Comparison of ENCODE assay signal across 22 mouse cellular contexts in genomic region chr7:110096332-110096731, GRCm38 (mm10). TPM values are rescaled to one million over a fixed set of nuclear protein-coding genes. Genes with fewer than 3 reads are reported as not detected.
DNase-seq lines count a peak whose midpoint lies in the region; ATAC-seq and TF ChIP-seq lines count a peak whose summit lies in the region.
"Had no signal": no experiment of that assay in that cellular context is flagged by ENCODE, and none has a peak within 500 bp of the region (broad histone marks: within the 10 kb centered on the region; RNA-seq: fewer than 3 reads in every experiment).

No protein-coding gene starts in this region.

- no peak for TF ChIP-seq POLR2A in heart, adult 2 months (IDR thresholded peaks at IDR 0.05; ENCODE audit: insufficient read depth, low read depth, low read length)
- no peak for TF ChIP-seq POLR2A in thymus, adult 2 months (IDR thresholded peaks at IDR 0.05; ENCODE audit: control insufficient read depth, extremely low read depth, insufficient read depth, low read length, poor library complexity)

- H3K9me3 ChIP-seq in lung, embryonic 16.5 days (ENCODE audit: control insufficient read depth, low read length), result no peaks in the 10 kb centered on the region
- no peaks in the 10 kb centered on the region for H3K9me3 ChIP-seq in liver, embryonic 15.5 days (replicated peaks)
- H3K9me3 ChIP-seq: embryonic facial prominence, embryonic 15.5 days; forebrain, embryonic 10.5 days; heart, embryonic 10.5 days; hindbrain, embryonic 13.5 days; limb, embryonic 10.5 days; midbrain, embryonic 12.5 days had no signal

- WGBS in heart, adult 2 months, result 76% methylated on average over 4 of the region's 4 CpGs
- WGBS in lung, embryonic 16.5 days, result 63% methylated on average over 4 of the region's 4 CpGs
- whole genome bisulfite sequencing in liver, embryonic 15.5 days (ENCODE audit: insufficient replicate concordance), result 46% methylated on average over 4 of the region's 4 CpGs
- 90% methylated on average over 4 of the region's 4 CpGs for WGBS in thymus, adult 2 months

- no peak overlapping the region for H3K4me3 ChIP-seq in heart, adult 2 months
- no peak overlapping the region for H3K4me3 ChIP-seq in lung, embryonic 16.5 days (ENCODE audit: low read length)
- no peak overlapping the region for H3K4me3 ChIP-seq in liver, embryonic 15.5 days (replicated peaks)
- H3K4me3 ChIP-seq in thymus, adult 2 months (ENCODE audit: control insufficient read depth, insufficient read depth, low read length), result no peak overlapping the region
- H3K4me3 ChIP-seq: embryonic facial prominence, embryonic 15.5 days; forebrain, embryonic 10.5 days; heart, embryonic 10.5 days; hindbrain, embryonic 13.5 days; limb, embryonic 10.5 days; midbrain, embryonic 12.5 days had no signal

- peaks cover 2% of the 10 kb centered on the region; the same call in 1 of the 2 replicates for H3K4me1 ChIP-seq in heart, adult 2 months (ENCODE audit: control insufficient read depth, insufficient read depth, low read length)
- H3K4me1 ChIP-seq in lung, embryonic 16.5 days (replicated peaks; ENCODE audit: control insufficient read depth, insufficient read depth, low read length), result no peaks in the 10 kb centered on the region; the same call in 1 of the 2 replicates
- H3K4me1 ChIP-seq in liver, embryonic 15.5 days (replicated peaks), result peaks cover 21% of the 10 kb centered on the region
- H3K4me1 ChIP-seq in thymus, adult 2 months (replicated peaks; ENCODE audit: control insufficient read depth, insufficient read depth, low read length), result no peaks in the 10 kb centered on the region
- H3K4me1 ChIP-seq: midbrain, embryonic 12.5 days had no signal

- TF ChIP-seq EP300 in heart, adult 2 months (IDR thresholded peaks at IDR 0.05; ENCODE audit: insufficient read depth, low read depth, low read length), result no peak

- ATAC-seq in lung, embryonic 16.5 days (ENCODE audit: low read depth), result no peak; the same call in 1 of the 2 replicates
- no peak for ATAC-seq in liver, embryonic 15.5 days (ENCODE audit: insufficient read depth)

- 0 out of 2 replicates have a peak, but pooled peaks have one; percentile 25 for TF ChIP-seq CTCF in heart, adult 2 months (IDR thresholded peaks at IDR 0.05)
- no peak for TF ChIP-seq CTCF in thymus, adult 2 months (IDR thresholded peaks at IDR 0.05; ENCODE audit: borderline replicate concordance, control insufficient read depth, extremely low read depth, insufficient read depth, low read length, poor library complexity)

- DNase-seq in heart, adult 2 months, result no peak
- DNase-seq in heart, postnatal 25 days (ENCODE audit: low spot score), result no peak
- DNase-seq in lung, postnatal 36 days, result no peak
- no peak for DNase-seq in cerebellum, postnatal 10 days
- DNase-seq in heart, adult 11 months, result no peak
- DNase-seq in thymus, adult 2 months, result no peak
- DNase-seq: adrenal gland, postnatal 25 days; cerebellum, adult 8-10 months; gastrocnemius, postnatal 25 days; heart, postnatal 10 days; lung, postnatal 10 days; right cerebral cortex, postnatal 14 days; thymus, postnatal 25 days had no signal

- no peaks in the 10 kb centered on the region for H3K79me2 ChIP-seq in heart, adult 2 months (replicated peaks; ENCODE audit: control insufficient read depth, insufficient read depth, low read length)

- intact Hi-C loops in heart, adult 2 months (cut with DNase I), result no loop called here
- intact Hi-C loops in heart, postnatal 25 days (cut with DNase I), result loop anchor here (1.0 kb wide), 1 partner anchor 68 kb away; no protein-coding TSS in a partner anchor

- H3K36me3 ChIP-seq in heart, adult 2 months (ENCODE audit: control insufficient read depth, insufficient read depth, low read length), result peaks cover 3% of the 10 kb centered on the region
- peaks cover 26% of the 10 kb centered on the region for H3K36me3 ChIP-seq in lung, embryonic 16.5 days (ENCODE audit: control insufficient read depth, insufficient read depth, low read length)
- peaks cover 59% of the 10 kb centered on the region for H3K36me3 ChIP-seq in liver, embryonic 15.5 days (replicated peaks)
- peaks cover 48% of the 10 kb centered on the region for H3K36me3 ChIP-seq in thymus, adult 2 months (ENCODE audit: control insufficient read depth, insufficient read depth, low read length)

- no peak overlapping the region for H3K27ac ChIP-seq in heart, adult 2 months
- H3K27ac ChIP-seq in lung, embryonic 16.5 days (ENCODE audit: low read length), result peak overlapping the region; percentile 70
- H3K27ac ChIP-seq in liver, embryonic 15.5 days (replicated peaks), result 0 out of 2 replicates have a peak overlapping the region, but pooled peaks have one; percentile 0
- H3K27ac ChIP-seq in thymus, adult 2 months (ENCODE audit: control insufficient read depth, insufficient read depth, low read length), result no peak overlapping the region
- H3K27ac ChIP-seq: embryonic facial prominence, embryonic 15.5 days; forebrain, embryonic 10.5 days; heart, embryonic 10.5 days; hindbrain, embryonic 13.5 days; limb, embryonic 10.5 days; midbrain, embryonic 12.5 days had no signal

- no peak overlapping the region for H3K4me2 ChIP-seq in lung, embryonic 16.5 days (ENCODE audit: low read depth, low read length)
- H3K4me2 ChIP-seq in liver, embryonic 15.5 days, result no peak overlapping the region
- H3K4me2 ChIP-seq: embryonic facial prominence, embryonic 15.5 days; hindbrain, embryonic 13.5 days; midbrain, embryonic 12.5 days had no signal

- no peak overlapping the region for H3K9ac ChIP-seq in heart, adult 2 months (ENCODE audit: low read depth, low read length)
- no peak overlapping the region for H3K9ac ChIP-seq in lung, embryonic 16.5 days (ENCODE audit: low read length)
- H3K9ac ChIP-seq in liver, embryonic 15.5 days, result no peak overlapping the region
- H3K9ac ChIP-seq: embryonic facial prominence, embryonic 15.5 days; hindbrain, embryonic 13.5 days; midbrain, embryonic 12.5 days had no signal

- no peaks in the 10 kb centered on the region for H3K27me3 ChIP-seq in heart, adult 2 months (ENCODE audit: control insufficient read depth, insufficient read depth, low read length)
- H3K27me3 ChIP-seq in lung, embryonic 16.5 days (ENCODE audit: control insufficient read depth, insufficient read depth, low read depth, low read length), result no peaks in the 10 kb centered on the region
- no peaks in the 10 kb centered on the region for H3K27me3 ChIP-seq in liver, embryonic 15.5 days
- H3K27me3 ChIP-seq in thymus, adult 2 months (ENCODE audit: control insufficient read depth, insufficient read depth, low read length), result no peaks in the 10 kb centered on the region
- H3K27me3 ChIP-seq: CH12.LX; embryonic facial prominence, embryonic 15.5 days; hindbrain, embryonic 13.5 days; midbrain, embryonic 12.5 days had no signal

RNA-seq across cellular contexts. Expression of gene Wee1, which starts 25.5 kb away (rescaled TPM):
- total RNA-seq in heart, adult 2 months (2021), result 1 to 10 TPM; 8.3 to 8.6 TPM
- 2.7 and 4.5 TPM in 2 replicates for polyA plus RNA-seq in heart, adult 2 months (2012; rRNA removed)
- 10 to 100 TPM in 1 of 2 experiments, 1 to 10 TPM in 1; 6.4 to 11.0 TPM for total RNA-seq in heart, postnatal 25 days (2021)
- polyA plus RNA-seq in lung, embryonic 16.5 days (2015; fragmentation: Nextera tagmentation; extraction: Ambion mirVana), result 23.4 and 24.3 TPM in 2 replicates
- 9.0 and 9.1 TPM in 2 replicates for polyA plus RNA-seq in liver, embryonic 15.5 days (2015; fragmentation: Nextera tagmentation; extraction: Ambion mirVana)
- 13.0 and 32.6 TPM in 2 replicates for polyA plus RNA-seq in thymus, adult 2 months (2012; rRNA removed)

RNA-seq across cellular contexts. Expression of gene Zfp143, which starts 35.3 kb away (rescaled TPM):
- total RNA-seq in heart, adult 2 months (2021), result 10 to 100 TPM in 1 of 2 experiments, 1 to 10 TPM in 1; 8.6 to 10.5 TPM
- polyA plus RNA-seq in heart, adult 2 months (2012; rRNA removed), result 8.4 and 10.5 TPM in 2 replicates
- 1 to 10 TPM; 8.9 to 10.0 TPM for total RNA-seq in heart, postnatal 25 days (2021)
- 19.1 and 19.7 TPM in 2 replicates for polyA plus RNA-seq in lung, embryonic 16.5 days (2015; fragmentation: Nextera tagmentation; extraction: Ambion mirVana)
- 10.2 and 10.3 TPM in 2 replicates for polyA plus RNA-seq in liver, embryonic 15.5 days (2015; fragmentation: Nextera tagmentation; extraction: Ambion mirVana)
- 31.5 and 35.0 TPM in 2 replicates for polyA plus RNA-seq in thymus, adult 2 months (2012; rRNA removed)

Comparison
In these comparisons a context has a peak if more than half of its experiments do, and no peak if none do; other contexts are left out.
1. H3K27ac ChIP-seq: peak in lung, embryonic 16.5 days (single experiment) and liver, embryonic 15.5 days (single experiment); none in heart, adult 2 months (single experiment) and thymus, adult 2 months (single experiment).